Mouse (Mus musculus) MEL (cell line): ENCODE data around the gene Fkbp5.

ENCODE experiments used
- BHLHE40 ChIP-seq: IDR thresholded peaks from 2 replicates; pipeline ENCODE4 v1.6.1; 2012; ENCODE audit warnings: low read depth, mild to moderate bottlenecking, inconsistent platforms, low read length, improper control_type of control experiment, borderline replicate concordance
- CTCF ChIP-seq, 3 experiments: IDR thresholded peaks in 2 of 3; conservative IDR thresholded peaks in 1 of 3; 2 replicates each; pipeline ENCODE4 v1.5.1; 2011 to 2012; ENCODE audit warnings: low read length in 3 of 3, low read depth in 2 of 3, mild to moderate bottlenecking in 2 of 3, improper control_type of control experiment in 1 of 3, inconsistent platforms in 1 of 3, mixed read lengths in 1 of 3, moderate library complexity in 1 of 3; ENCODE audit not compliant: control insufficient read depth in 1 of 3, insufficient read depth in 1 of 3, poor library complexity in 1 of 3, severe bottlenecking in 1 of 3
- E2F4 ChIP-seq: IDR thresholded peaks from 2 replicates; pipeline ENCODE4 v1.6.1; 2011; ENCODE audit warnings: low read depth, low read length, improper control_type of control experiment, borderline replicate concordance
- TBP ChIP-seq: IDR thresholded peaks from 2 replicates; pipeline ENCODE4 v1.8.0; 2011; ENCODE audit warnings: low read depth, low read length, improper control_type of control experiment

DNA sequence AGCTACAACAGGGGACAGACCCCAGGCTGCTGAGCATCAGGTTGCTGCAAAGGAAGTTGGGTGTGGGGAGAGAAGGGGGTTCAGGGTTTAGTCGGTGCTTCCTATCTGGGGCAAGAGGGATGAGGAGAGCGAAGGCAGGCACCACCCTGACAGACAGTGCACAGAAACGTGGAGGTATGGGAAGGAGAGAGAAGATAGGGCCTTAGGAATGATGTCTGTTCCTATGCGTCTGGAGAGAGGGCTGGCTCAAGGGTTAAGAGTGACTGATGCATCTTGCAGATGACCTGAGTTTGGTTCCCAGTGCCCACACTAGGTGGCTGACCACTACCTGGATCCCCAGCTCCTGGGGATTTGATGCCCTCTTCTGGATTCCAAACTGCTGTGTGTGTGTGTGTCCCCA lies 446 bp downstream of the Fkbp5 start:
- TF ChIP-seq CTCF (IDR thresholded peaks at IDR 0.05 in 2 of 3, conservative IDR thresholded peaks at IDR 0.05 in 1 of 3; ENCODE audit: control insufficient read depth in 1 of 3, insufficient read depth in 1 of 3, low read depth in 2 of 3, low read length in 3 of 3, poor library complexity in 1 of 3, severe bottlenecking in 1 of 3) = no peak
- TF ChIP-seq BHLHE40 = no peak
- TF ChIP-seq E2F4 = no peak
- TF ChIP-seq TBP = no peak
